Mouse (Mus musculus): ENCODE measurements around the gene Hs3st6.
"Not testable (repeated sequence)": the region's sequence is repeated elsewhere in the genome, so short reads cannot be mapped to it uniquely, and the experiment has no call there.

Hs3st6 gene

DNA sequence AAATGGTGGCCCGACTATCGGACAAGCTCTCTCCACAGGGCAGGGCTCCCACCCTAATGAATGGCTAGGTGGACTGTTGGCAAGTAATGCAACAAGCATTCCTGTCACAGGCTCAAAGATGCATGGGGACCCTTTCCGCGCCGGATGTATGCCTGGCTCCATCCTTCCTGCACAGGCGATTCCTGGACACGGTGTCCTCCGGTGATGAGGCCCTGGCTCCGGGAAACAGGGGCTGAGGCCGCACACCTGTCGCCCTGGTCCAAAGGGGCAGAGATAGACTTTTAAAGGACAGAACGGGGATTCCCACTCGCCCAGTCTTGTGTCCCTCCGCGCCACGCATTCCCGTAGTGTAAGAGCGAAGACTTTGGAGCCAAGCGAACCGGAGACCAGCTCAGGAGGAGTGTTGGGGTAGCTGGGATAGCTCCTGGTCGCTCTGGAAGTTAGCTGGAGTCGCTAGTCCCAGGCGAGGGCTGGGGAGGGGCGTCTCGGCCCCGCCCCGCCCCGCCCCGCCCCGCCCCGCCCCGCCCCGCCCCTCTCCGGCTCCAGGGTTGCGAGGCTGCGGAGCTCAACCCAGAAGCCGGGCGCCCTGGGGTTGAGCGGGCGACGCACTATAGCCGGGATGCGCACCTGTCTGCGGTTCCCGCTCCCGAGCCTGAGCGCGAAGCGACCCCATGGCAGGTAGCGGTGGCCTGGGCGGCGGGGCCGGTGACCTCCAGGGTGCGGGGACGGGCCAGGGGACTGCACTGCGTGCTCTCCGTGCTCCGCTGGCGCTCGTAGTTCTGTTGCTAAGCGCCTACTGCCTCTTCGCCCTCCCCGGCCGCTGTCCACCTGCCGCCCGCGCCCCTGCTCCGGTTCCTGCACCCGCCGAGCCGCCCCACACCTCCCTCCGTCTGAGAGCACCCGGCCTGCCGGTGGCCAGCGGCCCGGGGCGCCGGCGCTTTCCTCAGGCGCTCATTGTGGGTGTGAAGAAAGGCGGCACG is at the start of gene Hs3st6:
Gene Hs3st6, plus strand, starts transcription at position 574 of the 980 bp plus-strand sequence.
- peak in 1 of 2 experiments; percentile 45 for DNase-seq (ENCODE audit: low spot score in 2 of 2)

DNA sequence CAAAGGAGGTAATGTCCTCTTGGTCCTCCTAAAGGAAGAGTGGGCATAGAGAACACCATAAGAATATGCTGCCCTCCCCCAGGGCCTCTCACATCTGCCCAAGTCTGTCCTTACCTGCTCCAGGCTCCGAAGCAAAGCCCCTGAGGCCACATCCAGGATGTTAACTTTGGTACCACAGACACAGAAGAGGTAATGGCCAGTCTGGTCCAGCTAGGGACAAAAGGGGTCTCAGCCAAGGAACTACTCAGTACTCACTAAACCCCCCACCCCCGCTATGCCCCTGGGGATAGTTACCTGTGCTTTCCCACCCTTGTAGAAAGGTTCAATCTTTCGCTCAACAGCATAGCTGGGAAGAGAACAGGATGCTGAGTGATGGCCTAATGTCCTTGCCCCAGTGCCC is 47.0 kb upstream of the Hs3st6 start:
- no peak for DNase-seq (ENCODE audit: low spot score in 2 of 2)

GRCm38 (mm10) chr17:24706982-24707800 is 45.6 kb upstream of the Hs3st6 start, which contains the start of gene Tbl3:
Tbl3 (minus strand) TSS chr17:24707660.
- DNase-seq (ENCODE audit: low spot score in 2 of 2), result peak; percentile 84 to 89

GRCm38 (mm10) chr17:24707801-24708425 is 44.9 kb upstream of the Hs3st6 start:
- DNase-seq (ENCODE audit: low spot score in 2 of 2), result no peak

DNA sequence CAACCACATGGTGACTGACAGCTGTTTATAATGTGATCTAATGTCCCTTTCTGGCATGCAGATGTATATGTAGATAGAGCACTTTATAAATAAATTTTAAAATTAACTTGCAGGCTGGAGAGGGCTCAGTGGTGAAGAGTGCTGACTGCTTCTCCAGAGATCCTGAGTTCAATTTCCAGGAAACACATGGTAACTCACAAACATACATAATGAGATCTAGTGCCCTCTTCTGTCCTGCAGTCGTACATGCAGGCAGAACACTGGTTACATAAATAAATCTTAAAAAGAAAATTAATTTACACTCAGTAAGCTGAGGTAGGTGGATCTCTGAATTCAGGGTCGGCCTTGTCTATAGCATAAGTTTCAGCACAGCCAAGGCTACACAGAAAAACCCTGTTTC is 44.1 kb upstream of the Hs3st6 start:
- no peak for DNase-seq (ENCODE audit: low spot score in 2 of 2)

- no peak for DNase-seq (ENCODE audit: low spot score in 2 of 2)
Observed at GRCm38 (mm10) chr17:24715556-24715955, 37.2 kb upstream of the Hs3st6 start.

DNA sequence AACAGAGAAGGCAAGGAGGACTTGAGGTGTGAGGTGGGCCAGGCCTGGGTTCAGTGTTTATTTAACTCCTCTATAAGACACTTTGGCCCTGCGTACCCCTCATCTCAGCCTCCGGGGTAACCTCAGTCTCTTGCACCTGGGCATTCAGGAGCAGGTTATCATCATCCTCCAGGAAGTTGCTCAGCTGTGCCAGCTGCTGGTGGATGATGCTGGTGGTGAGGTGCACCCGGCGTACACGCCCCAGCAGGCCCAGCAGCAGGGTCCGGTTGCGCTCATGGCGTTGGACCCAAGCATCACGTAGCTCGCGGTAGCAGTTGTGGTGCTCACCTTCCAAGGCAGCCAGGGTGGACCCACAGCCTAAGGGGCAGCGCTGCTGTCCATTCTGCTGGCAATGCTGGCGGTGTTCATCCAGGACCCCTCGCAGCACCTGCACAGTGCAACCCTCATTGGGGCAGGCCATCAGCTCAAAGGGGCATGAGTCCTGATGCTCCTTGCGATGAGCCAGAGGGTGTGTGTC is 36.6 kb upstream of the Hs3st6 start:
- DNase-seq (ENCODE audit: low spot score in 2 of 2), result no peak

GRCm38 (mm10) chr17:24717943-24718342 is 34.8 kb upstream of the Hs3st6 start, which contains the start of the genes Rnf151 and Rps2:
Rnf151 (minus strand) TSS chr17:24718063.
Rps2 (plus strand) TSS chr17:24718116.
- no peak for DNase-seq (ENCODE audit: low spot score in 2 of 2)

DNA sequence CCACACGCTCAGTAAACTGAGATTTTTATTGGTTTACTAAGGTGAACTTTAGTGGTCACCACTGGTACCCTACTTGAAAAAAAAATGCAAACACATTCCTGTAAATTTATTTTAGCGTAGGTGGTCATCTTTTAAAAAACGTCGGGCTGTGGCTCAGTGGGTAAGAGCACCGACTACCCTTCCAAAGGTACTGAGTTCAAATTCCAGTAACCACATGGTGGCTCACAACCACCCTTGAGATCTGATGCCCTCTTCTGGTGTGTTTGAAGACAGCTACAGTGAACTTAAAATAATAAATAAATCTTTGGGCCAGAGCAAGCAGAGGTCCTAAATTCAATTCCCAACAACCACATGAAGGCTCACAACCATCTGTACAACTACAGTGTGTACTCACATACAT is 33.9 kb upstream of the Hs3st6 start:
- not testable (repeated sequence) for DNase-seq (ENCODE audit: low spot score in 2 of 2)

GRCm38 (mm10) chr17:24719494-24720222 is 33.1 kb upstream of the Hs3st6 start:
- peak; percentile 89 to 97 for DNase-seq (ENCODE audit: low spot score in 2 of 2)

DNA sequence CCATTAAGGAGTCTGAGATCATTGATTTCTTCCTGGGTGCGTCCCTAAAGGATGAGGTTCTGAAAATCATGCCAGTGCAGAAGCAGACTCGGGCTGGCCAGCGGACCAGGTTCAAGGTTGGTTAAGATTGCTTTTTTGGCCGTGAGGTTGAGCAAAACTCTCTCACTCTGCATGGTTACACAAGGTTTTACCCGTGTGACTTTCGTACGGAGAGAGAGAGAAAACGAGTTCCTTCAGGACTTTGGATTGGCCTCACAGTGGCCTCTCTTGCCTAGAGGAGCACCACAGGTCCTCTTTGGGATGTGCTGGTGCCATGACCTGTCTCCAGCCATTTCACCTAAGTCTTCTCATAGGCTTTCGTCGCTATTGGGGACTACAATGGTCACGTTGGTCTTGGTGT is 32.2 kb upstream of the Hs3st6 start:
- not testable (repeated sequence) for DNase-seq (ENCODE audit: low spot score in 2 of 2)

- not testable (repeated sequence) for DNase-seq (ENCODE audit: low spot score in 2 of 2)
Observed at GRCm38 (mm10) chr17:24721383-24721955, 31.3 kb upstream of the Hs3st6 start.

- no peak for DNase-seq (ENCODE audit: low spot score in 2 of 2)
Observed at GRCm38 (mm10) chr17:24722220-24722924, 30.4 kb upstream of the Hs3st6 start.

DNA sequence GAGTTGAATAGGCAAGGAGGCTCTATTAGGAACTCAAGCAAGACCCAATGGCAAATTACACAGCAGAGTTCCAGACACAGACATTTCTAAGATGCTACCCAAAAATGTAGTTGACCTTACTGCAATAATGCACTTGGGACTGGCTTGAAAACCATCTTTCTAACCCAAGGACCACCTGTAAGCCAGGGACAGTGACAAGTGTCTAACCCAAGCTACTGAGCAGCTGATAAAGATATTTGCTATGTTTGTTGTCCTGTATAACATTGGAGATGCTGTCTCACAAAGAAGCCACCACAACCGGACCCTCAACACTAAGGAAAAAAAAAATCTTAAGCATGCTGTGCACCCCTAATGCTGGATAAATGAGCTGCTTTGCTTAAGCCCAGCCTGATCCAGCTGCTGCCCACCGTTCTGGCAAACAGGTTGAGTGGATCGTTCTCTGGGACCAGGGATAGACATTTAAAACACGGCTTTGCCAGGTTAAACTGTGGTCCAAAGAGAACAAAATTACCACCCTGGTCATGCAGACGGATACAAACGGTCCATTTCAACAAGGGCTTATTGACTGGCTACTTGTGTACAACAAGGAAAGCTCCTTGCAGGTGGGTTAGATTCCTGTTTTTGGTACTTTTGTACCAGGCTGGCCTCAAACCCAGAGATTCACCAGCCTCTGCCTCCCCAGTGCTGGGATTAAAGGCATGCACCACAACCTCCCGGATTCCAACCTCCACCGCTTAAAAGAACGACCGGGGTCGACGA is 29.5 kb upstream of the Hs3st6 start:
- no peak for DNase-seq (ENCODE audit: low spot score in 2 of 2)

DNA sequence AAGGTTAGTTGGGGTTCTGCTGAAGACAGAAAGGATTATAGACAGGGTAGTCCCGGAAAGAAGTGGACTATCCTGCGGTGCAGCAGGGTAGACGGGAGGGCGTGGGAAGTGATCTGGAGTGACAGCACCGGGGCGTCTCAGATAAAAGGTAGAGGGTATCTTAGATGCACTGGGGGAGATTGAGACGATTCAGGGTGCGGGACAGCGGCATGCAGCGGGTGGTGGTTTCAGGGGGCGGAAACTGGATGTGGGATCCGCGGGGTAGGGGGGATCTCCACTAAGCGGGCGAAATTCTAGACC is 29.0 kb upstream of the Hs3st6 start:
- peak in 1 of 2 experiments; percentile 28 for DNase-seq (ENCODE audit: low spot score in 2 of 2)

DNA sequence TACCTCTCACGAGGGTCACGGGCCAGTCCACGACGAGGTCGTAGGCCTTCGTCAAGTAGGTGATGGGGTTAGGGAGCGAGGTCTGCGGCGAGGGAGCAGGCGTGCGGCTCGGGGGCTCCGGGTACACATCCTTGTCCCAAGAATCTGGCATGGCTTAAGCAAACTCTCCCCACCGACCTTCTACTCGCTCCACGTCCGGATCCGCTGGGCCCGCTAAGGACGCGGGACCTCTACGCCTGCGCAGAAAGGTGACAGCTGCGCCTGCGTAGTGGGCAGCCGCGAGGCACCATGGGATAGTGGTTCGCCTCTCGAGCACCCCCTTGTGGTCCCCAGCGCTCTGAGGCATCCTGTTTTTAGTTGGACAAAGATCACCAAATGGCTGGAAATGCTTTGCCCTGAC is 28.6 kb upstream of the Hs3st6 start, which contains the start of gene Ndufb10:
Gene Ndufb10, minus strand, starts transcription at position 295 of the 400 bp plus-strand sequence.
- peak; percentile 90 to 94 for DNase-seq (ENCODE audit: low spot score in 2 of 2)

- no peak for DNase-seq (ENCODE audit: low spot score in 2 of 2)
Observed at GRCm38 (mm10) chr17:24725637-24726390, 27.0 kb upstream of the Hs3st6 start.

GRCm38 (mm10) chr17:24727618-24728017 is 25.2 kb upstream of the Hs3st6 start, which contains the start of gene Rpl3l:
Rpl3l (plus strand) TSS chr17:24727820.
- DNase-seq (ENCODE audit: low spot score in 2 of 2), result no peak

Data from urinary bladder, adult 18-20 months (tissue).